Mouse (Mus musculus) kidney, postnatal 0 days (tissue): ENCODE data around the gene Gabrb1. TPM values are rescaled to one million over a fixed set of nuclear protein-coding genes. Genes with fewer than 3 reads are reported as not detected.

Experiments used
- ATAC-seq: fragments of 200-750 bp; cut with Nextera tagmentation; replicated peaks from 2 replicates; pipeline ENCODE4 v1.8.0; 2017; ENCODE audit warnings: low read depth, moderate number of reproducible peaks, moderate TSS enrichment, moderate library complexity; ENCODE audit not compliant: low FRiP score
- DNase-seq: peaks from one replicate; pipeline ENCODE4 v3.0.0-alpha.2; 2016; ENCODE audit warnings: low spot score
- H3K27ac ChIP-seq: fragments of 300-500 bp; sonication (generic); 2 replicates; pipeline ENCODE4 v1.5.1; 2014; ENCODE audit warnings: mild to moderate bottlenecking
- H3K27me3 ChIP-seq: fragments of 300-500 bp; sonication (generic); 2 replicates; pipeline ENCODE4 v1.6.1; 2014; ENCODE audit warnings: low read length, mixed read lengths; ENCODE audit not compliant: insufficient read depth
- H3K36me3 ChIP-seq: fragments of 300-500 bp; sonication (generic); 2 replicates; pipeline ENCODE4 v1.6.1; 2014; ENCODE audit warnings: low read length, mixed read lengths; ENCODE audit not compliant: insufficient read depth
- H3K4me1 ChIP-seq: fragments of 300-500 bp; sonication (generic); replicated peaks from 2 replicates; pipeline ENCODE4 v1.6.1; 2014; ENCODE audit warnings: antibody characterized with exemption, low read length, mixed read lengths; ENCODE audit not compliant: insufficient read depth
- H3K4me2 ChIP-seq: fragments of 300-500 bp; sonication (generic); 2 replicates; pipeline ENCODE4 v1.6.1; 2014; ENCODE audit warnings: mild to moderate bottlenecking, low read length, moderate library complexity, mixed read lengths
- H3K4me3 ChIP-seq: fragments of 300-500 bp; sonication (generic); replicated peaks from 2 replicates; pipeline ENCODE4 v1.5.1; 2014; ENCODE audit warnings: low read depth, low read length
- H3K9ac ChIP-seq: fragments of 300-500 bp; sonication (generic); 2 replicates; pipeline ENCODE4 v1.6.1; 2014; ENCODE audit warnings: low read depth, low read length
- H3K9me3 ChIP-seq: fragments of 300-500 bp; sonication (generic); replicated peaks from 2 replicates; pipeline ENCODE4 v1.6.1; 2016; ENCODE audit warnings: low read length, inconsistent platforms, mixed read lengths
- CTCF ChIP-seq: IDR thresholded peaks from 2 replicates; pipeline ENCODE4 v1.5.1; 2016; ENCODE audit warnings: antibody characterized with exemption, low read depth, mild to moderate bottlenecking, moderate library complexity
- WGBS: fragments of 180-500 bp; shearing (Covaris S2); extraction: QIAGEN DNeasy Blood & Tissue Kit; methylation state at CpG from one replicate; pipeline ENCODE4 v1.1.7; 2014; 5-methylcytosine and 5-hydroxymethylcytosine counted together
- polyA plus RNA-seq: library from polyadenylated mRNA; unstranded; fragments of >200 nt; fragmentation: Nextera tagmentation; extraction: Ambion mirVana; gene quantifications from 2 replicates; pipeline ENCODE4 v1.2.1, GENCODE M21; 2015

The Gabrb1 gene
- polyA plus RNA-seq, 1 experiment from 2014 or later = 0.50 TPM

DNA sequence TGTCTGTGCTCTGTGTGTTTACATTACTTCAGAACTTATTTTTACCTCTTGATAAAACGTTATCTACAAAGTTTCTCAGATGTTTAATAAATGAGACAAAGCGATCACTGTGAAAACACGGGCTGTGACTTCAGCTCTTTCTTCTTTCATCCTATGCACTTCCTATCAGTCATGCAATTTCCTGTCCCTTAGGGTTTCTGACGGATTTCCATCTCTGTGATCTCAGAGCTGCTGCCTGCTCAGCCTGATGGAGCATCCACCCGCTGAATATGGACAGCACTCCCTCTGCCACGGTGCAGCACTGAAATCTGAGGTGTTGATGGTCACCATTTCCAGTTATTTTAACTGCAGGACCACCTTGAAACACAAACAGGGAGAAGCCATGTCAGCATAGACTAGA is 501.6 kb downstream of the Gabrb1 start:
- WGBS = 64% methylated on average over 6 of the region's 6 CpGs

GRCm38 (mm10) chr5:72160781-72161485 is 503.0 kb downstream of the Gabrb1 start:
- H3K4me1 ChIP-seq = 0 out of 2 replicates have a peak, but pooled peaks cover 6% of the 10 kb centered on the region
- no peaks in the 10 kb centered on the region for H3K9me3 ChIP-seq
- no peak for ATAC-seq
- no peak overlapping the region for H3K4me2 ChIP-seq
- H3K9ac ChIP-seq = no peak overlapping the region
- TF ChIP-seq CTCF = no peak
- H3K4me3 ChIP-seq = no peak overlapping the region
- DNase-seq = no peak
- H3K27ac ChIP-seq = no peak overlapping the region
- no peaks in the 10 kb centered on the region for H3K27me3 ChIP-seq
- 83% methylated on average over 11 of the region's 11 CpGs for WGBS
- peaks cover 41% of the 10 kb centered on the region for H3K36me3 ChIP-seq

More for the DNA sequence above, 501.6 kb downstream of the Gabrb1 start:
- H3K9me3 ChIP-seq = no peaks in the 10 kb centered on the region
- H3K4me2 ChIP-seq = no peak overlapping the region
- no peak for TF ChIP-seq CTCF
- 0 out of 2 replicates have a peak, but pooled peaks cover 5% of the 10 kb centered on the region for H3K4me1 ChIP-seq
- DNase-seq (no peak), ATAC-seq (no peak)
- H3K9ac ChIP-seq = no peak overlapping the region
- no peak overlapping the region for H3K27ac ChIP-seq
- H3K36me3 ChIP-seq = peaks cover 41% of the 10 kb centered on the region
- H3K4me3 ChIP-seq = no peak overlapping the region
- H3K27me3 ChIP-seq = no peaks in the 10 kb centered on the region

- DNase-seq (no peak), ATAC-seq (no peak)
- H3K36me3 ChIP-seq = peaks cover 38% of the 10 kb centered on the region
- H3K27ac ChIP-seq = no peak overlapping the region
- H3K4me2 ChIP-seq = no peak overlapping the region
- no peak for TF ChIP-seq CTCF
- H3K4me1 ChIP-seq = 0 out of 2 replicates have a peak, but pooled peaks cover 6% of the 10 kb centered on the region
- H3K4me3 ChIP-seq = no peak overlapping the region
- H3K27me3 ChIP-seq = no peaks in the 10 kb centered on the region
- no peaks in the 10 kb centered on the region for H3K9me3 ChIP-seq
- no peak overlapping the region for H3K9ac ChIP-seq
- WGBS = 83% methylated on average over 5 of the region's 5 CpGs
Observed at GRCm38 (mm10) chr5:72162855-72163254, 504.9 kb downstream of the Gabrb1 start.

- Histone ChIP-seq H3K9me3 (no peaks in the 10 kb centered on the region), H3K36me3 (peaks cover 28% of the 10 kb centered on the region), H3K4me3 (no peak overlapping the region), H3K4me2 (no peak overlapping the region), H3K9ac (no peak overlapping the region), H3K27me3 (no peaks in the 10 kb centered on the region), H3K27ac (no peak overlapping the region), H3K4me1 (0 out of 2 replicates have a peak, but pooled peaks cover 6% of the 10 kb centered on the region)
- peak; percentile 22; the same call in 1 of the 2 replicates for TF ChIP-seq CTCF
- WGBS = 20% methylated on average over 7 of the region's 7 CpGs
- ATAC-seq (no peak), DNase-seq (peak; percentile 54)
Observed at GRCm38 (mm10) chr5:72164386-72164785, 506.5 kb downstream of the Gabrb1 start.

GRCm38 (mm10) chr5:72167594-72168284 is 509.8 kb downstream of the Gabrb1 start, which contains the start of gene Commd8:
TSS of gene Commd8 (minus strand) at chr5:72168189.
- H3K9me3 ChIP-seq = no peaks in the 10 kb centered on the region

GRCm38 (mm10) chr5:72168285-72168621 is 510.3 kb downstream of the Gabrb1 start:
- Histone ChIP-seq H3K36me3 (no peaks in the 10 kb centered on the region), H3K27ac (no peak overlapping the region), H3K9ac (no peak overlapping the region), H3K9me3 (no peaks in the 10 kb centered on the region), H3K4me1 (0 out of 2 replicates have a peak, but pooled peaks cover 6% of the 10 kb centered on the region), H3K4me2 (peak overlapping the region; percentile 58), H3K4me3 (peak overlapping the region; percentile 59), H3K27me3 (no peaks in the 10 kb centered on the region)
- ATAC-seq (no peak; the same call in 1 of the 2 replicates), DNase-seq (no peak)
- WGBS = 3% methylated on average over 4 of the region's 4 CpGs
- no peak for TF ChIP-seq CTCF

More at GRCm38 (mm10) chr5:72167594-72168284, 509.8 kb downstream of the Gabrb1 start, which contains the start of gene Commd8:
- peak; percentile 98 for DNase-seq
- Histone ChIP-seq H3K4me1 (0 out of 2 replicates have a peak, but pooled peaks cover 6% of the 10 kb centered on the region), H3K4me2 (peak within 1 kb of the TSS; percentile 58), H3K27ac (peak within 1 kb of the TSS; percentile 75), H3K27me3 (no peaks in the 10 kb centered on the region), H3K4me3 (peak within 1 kb of the TSS; percentile 59), H3K36me3 (peaks cover 3% of the 10 kb centered on the region; the same call in 1 of the 2 replicates), H3K9ac (peak within 1 kb of the TSS; percentile 63)
- WGBS = under 1% methylated on average over 38 of the region's 38 CpGs
- ATAC-seq = peak; percentile 90
- TF ChIP-seq CTCF = no peak
